Mouse (Mus musculus) limb, embryonic 14.5 days (tissue): ENCODE measurements around the gene Ttll13. TPM values are rescaled to one million over a fixed set of nuclear protein-coding genes. Genes with fewer than 3 reads are reported as not detected.
A peak's percentile ranks its signal among the peaks of the same experiment; 100 is the strongest.

Experiments used
- ATAC-seq: fragments of 200-750 bp; cut with Nextera tagmentation; 2 replicates; pipeline ENCODE4 v1.8.0; 2017; ENCODE audit warnings: low read depth, moderate number of reproducible peaks, moderate TSS enrichment; ENCODE audit not compliant: low FRiP score
- DNase-seq: peaks from one replicate; pipeline ENCODE4 v3.0.0-alpha.2; 2015; ENCODE audit warnings: low spot score
- H3K27ac ChIP-seq: fragments of 300-500 bp; sonication (generic); replicated peaks from 2 replicates; pipeline ENCODE4 v1.5.1; 2014; ENCODE audit warnings: low read depth, mild to moderate bottlenecking, low read length, moderate library complexity, mixed read lengths
- H3K27me3 ChIP-seq: fragments of 300-500 bp; sonication (generic); 2 replicates; pipeline ENCODE4 v1.6.1; 2014; ENCODE audit warnings: low read length, mixed read lengths; ENCODE audit not compliant: control insufficient read depth, insufficient read depth
- H3K36me3 ChIP-seq: fragments of 300-500 bp; sonication (generic); 2 replicates; pipeline ENCODE4 v1.6.1; 2014; ENCODE audit warnings: mild to moderate bottlenecking, low read length, moderate library complexity, mixed read lengths; ENCODE audit not compliant: control insufficient read depth, insufficient read depth
- H3K4me1 ChIP-seq: fragments of 300-500 bp; sonication (generic); 2 replicates; pipeline ENCODE4 v1.6.1; 2014; ENCODE audit warnings: antibody characterized with exemption, low read length, mixed read lengths; ENCODE audit not compliant: control insufficient read depth, insufficient read depth
- H3K4me2 ChIP-seq: fragments of 300-500 bp; sonication (generic); replicated peaks from 2 replicates; pipeline ENCODE4 v1.6.1; 2014; ENCODE audit warnings: low read depth, mild to moderate bottlenecking, low read length, moderate library complexity; ENCODE audit not compliant: severe bottlenecking
- H3K4me3 ChIP-seq: fragments of 300-500 bp; sonication (generic); replicated peaks from 2 replicates; pipeline ENCODE4 v1.5.1; 2014; ENCODE audit warnings: low read length
- H3K9ac ChIP-seq: fragments of 300-500 bp; sonication (generic); 2 replicates; pipeline ENCODE4 v1.6.1; 2014; ENCODE audit warnings: mild to moderate bottlenecking, low read depth, low read length, moderate library complexity; ENCODE audit not compliant: severe bottlenecking
- H3K9me3 ChIP-seq: fragments of 300-500 bp; sonication (generic); 2 replicates; pipeline ENCODE4 v1.6.1; 2016; ENCODE audit warnings: low read length; ENCODE audit not compliant: control insufficient read depth
- POLR2A ChIP-seq: fragments of 200-500 bp; IDR thresholded peaks from 2 replicates; pipeline ENCODE4 v1.8.0; 2012; ENCODE audit warnings: inconsistent platforms, mild to moderate bottlenecking, moderate library complexity, borderline replicate concordance; ENCODE audit not compliant: insufficient read depth, insufficient read length; ENCODE audit errors: extremely low read depth
- WGBS: fragments of 180-500 bp; shearing (Covaris S2); extraction: QIAGEN DNeasy Blood & Tissue Kit; methylation state at CpG from one replicate; pipeline ENCODE4 v1.1.7; 2014; 5-methylcytosine and 5-hydroxymethylcytosine counted together
- polyA plus RNA-seq, 2 experiments: library from polyadenylated mRNA; depleted of rRNA in 1 of 2; stranded (reverse) in 1 of 2; unstranded in 1 of 2; fragments of >200 nt; fragmentation: Nextera tagmentation in 1 of 2; extraction: Ambion mirVana in 1 of 2; gene quantifications; 2 replicates each; pipeline versions ENCODE4 v1.2.1 to v1.2.3; 2012 to 2014

Ttll13 gene
- polyA plus RNA-seq, 2 experiments: 0.59 to 0.73 TPM

GRCm38 (mm10) chr7:80203638-80204096 lies 42.5 kb upstream of the Ttll13 start:
- H3K27ac ChIP-seq: no peak overlapping the region
- no peaks in the 10 kb centered on the region for H3K27me3 ChIP-seq
- DNase-seq: no peak
- no peak overlapping the region for H3K4me3 ChIP-seq
- H3K36me3 ChIP-seq: peaks cover 9% of the 10 kb centered on the region; the same call in 1 of the 2 replicates
- no peak overlapping the region for H3K4me2 ChIP-seq
- WGBS: 73% methylated on average over 12 of the region's 12 CpGs
- H3K9me3 ChIP-seq: no peaks in the 10 kb centered on the region
- no peak for ATAC-seq
- H3K4me1 ChIP-seq: peaks cover 34% of the 10 kb centered on the region
- H3K9ac ChIP-seq: no peak overlapping the region
- TF ChIP-seq POLR2A: no peak

DNA sequence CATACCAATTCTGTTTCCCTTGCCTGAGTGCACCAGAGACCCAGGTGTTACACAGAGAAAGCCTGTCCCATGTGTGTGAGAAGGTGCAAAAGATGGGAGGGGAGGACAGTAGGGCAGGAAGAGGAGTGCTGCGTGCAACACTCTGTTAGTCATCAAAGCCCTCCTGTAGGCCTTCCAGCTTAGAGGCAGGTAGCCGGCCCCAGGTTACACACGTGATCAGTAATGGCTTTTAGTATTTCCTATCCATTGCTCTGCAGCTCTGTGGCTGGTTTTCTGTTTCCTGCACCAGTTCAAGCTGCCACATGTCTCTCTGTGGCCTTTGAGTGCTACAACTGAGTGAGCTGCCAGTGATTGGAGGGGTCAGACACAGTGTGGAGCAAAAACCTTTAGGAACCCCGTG lies 41.8 kb upstream of the Ttll13 start:
- TF ChIP-seq POLR2A: no peak
- WGBS: 76% methylated on average over 4 of the region's 4 CpGs
- no peak for DNase-seq
- no peak for ATAC-seq
- Histone ChIP-seq H3K4me3 (no peak overlapping the region), H3K9me3 (no peaks in the 10 kb centered on the region), H3K27me3 (no peaks in the 10 kb centered on the region), H3K4me2 (no peak overlapping the region), H3K36me3 (peaks cover 9% of the 10 kb centered on the region; the same call in 1 of the 2 replicates), H3K9ac (no peak overlapping the region), H3K4me1 (peaks cover 35% of the 10 kb centered on the region), H3K27ac (no peak overlapping the region)

GRCm38 (mm10) chr7:80204961-80205360 lies 41.2 kb upstream of the Ttll13 start:
- WGBS: 76% methylated on average over 7 of the region's 7 CpGs
- no peak; the same call in 1 of the 2 replicates for ATAC-seq

DNA sequence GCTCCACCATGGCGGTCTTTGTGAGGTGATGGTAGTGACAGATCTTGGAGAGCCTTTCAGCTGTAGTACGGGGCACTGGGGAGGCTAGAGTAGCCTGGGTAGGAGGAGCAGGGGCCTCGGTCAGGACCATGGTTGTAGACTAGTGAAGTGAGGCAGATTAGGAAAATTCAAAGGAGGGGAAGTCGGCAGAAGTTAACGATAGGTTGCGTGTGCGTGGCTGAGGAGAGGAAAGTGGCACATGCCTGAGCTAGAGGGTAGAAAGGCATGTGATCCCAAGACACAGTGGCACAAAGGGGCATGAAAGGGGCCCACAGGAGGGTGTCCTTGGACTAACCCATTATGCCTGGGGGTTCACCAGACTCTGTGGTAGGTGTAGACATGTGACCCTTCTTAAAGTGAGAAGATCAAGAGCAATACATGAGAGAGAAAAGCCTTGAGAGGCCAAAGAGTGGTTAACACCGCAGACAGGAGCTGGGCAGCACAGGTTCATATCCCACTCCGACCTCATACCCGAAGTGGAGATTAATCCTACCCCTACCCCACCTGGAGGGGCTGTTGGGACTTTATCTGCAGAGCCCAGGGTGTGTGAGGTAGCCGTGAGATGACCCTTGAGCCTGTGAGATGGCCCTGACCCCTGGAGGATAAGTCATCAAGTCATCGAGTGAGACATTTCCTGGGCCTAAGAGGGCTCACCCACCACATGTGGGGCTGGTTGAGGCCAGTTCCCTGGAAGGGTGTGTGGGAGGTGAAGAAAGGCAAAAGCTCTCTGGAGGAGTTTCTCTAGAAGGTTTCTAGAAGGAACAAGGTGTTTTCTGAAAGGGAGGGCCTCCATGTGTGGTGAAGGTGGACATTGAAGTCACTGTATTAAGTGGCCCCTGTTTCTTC lies 40.2 kb upstream of the Ttll13 start:
- Histone ChIP-seq H3K36me3 (peaks cover 9% of the 10 kb centered on the region; the same call in 1 of the 2 replicates), H3K4me1 (peaks cover 24% of the 10 kb centered on the region), H3K4me2 (no peak overlapping the region), H3K27ac (no peak overlapping the region), H3K4me3 (no peak overlapping the region), H3K9me3 (no peaks in the 10 kb centered on the region), H3K9ac (no peak overlapping the region), H3K27me3 (no peaks in the 10 kb centered on the region)
- WGBS: 81% methylated on average over 12 of the region's 12 CpGs
- DNase-seq (no peak), ATAC-seq (no peak)
- TF ChIP-seq POLR2A: no peak

More at GRCm38 (mm10) chr7:80204961-80205360, 41.2 kb upstream of the Ttll13 start:
- H3K27me3 ChIP-seq: no peaks in the 10 kb centered on the region
- no peak for TF ChIP-seq POLR2A
- H3K4me2 ChIP-seq: no peak overlapping the region
- peaks cover 9% of the 10 kb centered on the region; the same call in 1 of the 2 replicates for H3K36me3 ChIP-seq
- H3K4me1 ChIP-seq: peaks cover 33% of the 10 kb centered on the region
- no peak overlapping the region for H3K4me3 ChIP-seq
- H3K27ac ChIP-seq: no peak overlapping the region
- H3K9me3 ChIP-seq: no peaks in the 10 kb centered on the region
- DNase-seq: no peak
- no peak overlapping the region for H3K9ac ChIP-seq

GRCm38 (mm10) chr7:80207314-80207731 lies 38.9 kb upstream of the Ttll13 start:
- H3K9ac ChIP-seq: peak overlapping the region; percentile 22

More at GRCm38 (mm10) chr7:80207314-80207731, 38.9 kb upstream of the Ttll13 start:
- Histone ChIP-seq H3K36me3 (peaks cover 4% of the 10 kb centered on the region; the same call in 1 of the 2 replicates), H3K27ac (0 out of 2 replicates have a peak overlapping the region, but pooled peaks have one; percentile 19), H3K9me3 (no peaks in the 10 kb centered on the region), H3K27me3 (no peaks in the 10 kb centered on the region), H3K4me2 (no peak overlapping the region), H3K4me3 (no peak overlapping the region), H3K4me1 (peaks cover 21% of the 10 kb centered on the region)
- TF ChIP-seq POLR2A: no peak
- WGBS: 59% methylated on average over 3 of the region's 3 CpGs
- no peak for ATAC-seq
- DNase-seq: no peak
